Mouse (Mus musculus) ES-Bruce4 (cell line): ENCODE results near the gene Glt1d1. TPM values are rescaled to one million over a fixed set of nuclear protein-coding genes. Genes with fewer than 3 reads are reported as not detected.
A peak's percentile ranks its signal among the peaks of the same experiment; 100 is the strongest.

Source experiments
- H3K27ac ChIP-seq: 2 replicates; pipeline ENCODE4 v1.5.1; 2012; ENCODE audit warnings: low read length, inconsistent platforms; ENCODE audit not compliant: insufficient read depth
- H3K27me3 ChIP-seq: 2 replicates; pipeline ENCODE4 v1.6.1; 2012; ENCODE audit warnings: mild to moderate bottlenecking, low read length, inconsistent platforms; ENCODE audit not compliant: control insufficient read depth, poor library complexity, insufficient read depth, severe bottlenecking
- H3K36me3 ChIP-seq: 2 replicates; pipeline ENCODE4 v1.6.1; 2012; ENCODE audit warnings: inconsistent platforms, mild to moderate bottlenecking, low read length, moderate library complexity; ENCODE audit not compliant: control insufficient read depth, poor library complexity, insufficient read depth, severe bottlenecking
- H3K4me1 ChIP-seq: one replicate; pipeline ENCODE4 v1.8.1; 2011; ENCODE audit warnings: low read length; ENCODE audit not compliant: control insufficient read depth, insufficient read depth
- H3K4me3 ChIP-seq: 2 replicates; pipeline ENCODE4 v1.5.1; 2011; ENCODE audit warnings: low read depth, mild to moderate bottlenecking, low read length
- H3K9ac ChIP-seq: 2 replicates; pipeline ENCODE4 v1.6.1; 2012; ENCODE audit warnings: low read depth, mild to moderate bottlenecking, inconsistent platforms; ENCODE audit not compliant: poor library complexity, severe bottlenecking
- H3K9me3 ChIP-seq: replicated peaks from 2 replicates; pipeline ENCODE4 v1.6.1; 2012; ENCODE audit warnings: mild to moderate bottlenecking, low read length, inconsistent platforms; ENCODE audit not compliant: control insufficient read depth, poor library complexity, insufficient read depth, severe bottlenecking
- CTCF ChIP-seq: IDR thresholded peaks from one replicate; pipeline ENCODE4 v1.8.1; 2011; ENCODE audit warnings: low read depth, low read length
- EP300 ChIP-seq: IDR thresholded peaks from 2 replicates; pipeline ENCODE4 v1.6.1; 2011; ENCODE audit warnings: low read depth, low read length; ENCODE audit not compliant: insufficient read depth
- POLR2A ChIP-seq: IDR thresholded peaks from one replicate; pipeline ENCODE4 v1.8.1; 2011; ENCODE audit warnings: low read length; ENCODE audit not compliant: insufficient read depth
- polyA plus RNA-seq: library from polyadenylated mRNA; stranded (reverse); fragments of >200 nt; gene quantifications from 2 replicates; pipeline ENCODE4 v1.2.4, GENCODE M21; 2011; ENCODE audit warnings: low read depth; ENCODE audit not compliant: missing spikeins, insufficient read depth, insufficient read length

Glt1d1 gene
- polyA plus RNA-seq, 1 experiment = 22.8 TPM

DNA sequence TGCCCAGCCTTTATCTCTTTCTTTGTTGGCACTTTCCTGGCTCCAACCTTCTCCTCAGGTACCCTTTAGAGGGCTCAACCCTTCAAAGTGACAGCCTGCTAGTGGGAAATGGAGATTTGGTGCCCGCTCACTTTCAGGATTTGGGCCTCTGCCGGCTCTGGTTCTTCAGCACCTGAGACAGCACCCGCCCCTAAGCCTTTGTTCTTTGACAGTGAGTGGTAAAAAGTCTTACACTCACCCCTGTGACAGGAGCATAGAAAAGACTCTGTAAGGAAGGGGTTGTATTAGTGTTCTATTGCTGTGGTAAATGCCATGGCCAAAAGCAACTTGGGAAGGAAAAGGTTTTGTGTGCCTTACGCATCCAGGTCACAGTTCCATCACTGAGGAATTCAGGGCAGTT, 63.8 kb downstream of the Glt1d1 start:
- no peak overlapping the region for H3K9ac ChIP-seq
- H3K4me1 ChIP-seq = peaks cover 7% of the 10 kb centered on the region
- H3K27ac ChIP-seq = no peak overlapping the region
- no peaks in the 10 kb centered on the region for H3K9me3 ChIP-seq
- no peaks in the 10 kb centered on the region for H3K27me3 ChIP-seq
- no peaks in the 10 kb centered on the region for H3K36me3 ChIP-seq
- no peak overlapping the region for H3K4me3 ChIP-seq
- no peak for TF ChIP-seq POLR2A
- TF ChIP-seq CTCF = no peak
- no peak for TF ChIP-seq EP300

DNA sequence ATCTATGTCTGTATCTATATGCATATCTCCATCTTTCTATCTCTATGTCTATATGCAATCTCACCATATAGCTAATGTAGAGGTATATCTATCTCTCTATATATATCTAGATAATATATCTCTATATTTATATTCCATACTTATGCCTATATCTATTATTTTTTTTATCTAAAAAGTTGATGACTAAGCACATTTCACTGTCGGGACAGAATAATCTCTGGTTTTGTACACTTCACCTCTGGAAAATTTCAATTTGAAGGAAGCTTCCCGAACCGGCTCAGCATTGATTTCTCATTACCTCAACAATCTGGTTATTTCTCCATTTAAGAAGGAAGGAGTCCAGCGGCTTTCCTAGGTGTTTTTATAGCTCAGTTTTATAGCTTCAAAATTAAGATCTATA, 64.5 kb downstream of the Glt1d1 start:
- peaks cover 9% of the 10 kb centered on the region for H3K4me1 ChIP-seq
- H3K9ac ChIP-seq = no peak overlapping the region
- no peak overlapping the region for H3K4me3 ChIP-seq
- H3K27me3 ChIP-seq = no peaks in the 10 kb centered on the region
- no peak for TF ChIP-seq EP300
- TF ChIP-seq POLR2A = no peak
- TF ChIP-seq CTCF = no peak
- no peak overlapping the region for H3K27ac ChIP-seq
- no peaks in the 10 kb centered on the region for H3K9me3 ChIP-seq
- no peaks in the 10 kb centered on the region for H3K36me3 ChIP-seq

- no peak overlapping the region for H3K27ac ChIP-seq
- H3K36me3 ChIP-seq = no peaks in the 10 kb centered on the region
- peaks cover 11% of the 10 kb centered on the region for H3K4me1 ChIP-seq
- no peak overlapping the region for H3K9ac ChIP-seq
- H3K9me3 ChIP-seq = no peaks in the 10 kb centered on the region
- H3K4me3 ChIP-seq = no peak overlapping the region
- TF ChIP-seq CTCF = peak; percentile 11
- TF ChIP-seq POLR2A = no peak
- H3K27me3 ChIP-seq = no peaks in the 10 kb centered on the region
Observed at GRCm38 (mm10) chr5:127698525-127698924, 66.5 kb downstream of the Glt1d1 start.

- Histone ChIP-seq H3K9me3 (no peaks in the 10 kb centered on the region), H3K27me3 (no peaks in the 10 kb centered on the region), H3K4me1 (peaks cover 11% of the 10 kb centered on the region), H3K36me3 (no peaks in the 10 kb centered on the region), H3K9ac (no peak overlapping the region), H3K27ac (no peak overlapping the region), H3K4me3 (no peak overlapping the region)
- TF ChIP-seq CTCF (no peak), POLR2A (no peak), EP300 (no peak)
Observed at GRCm38 (mm10) chr5:127699679-127700078, 67.6 kb downstream of the Glt1d1 start.

DNA sequence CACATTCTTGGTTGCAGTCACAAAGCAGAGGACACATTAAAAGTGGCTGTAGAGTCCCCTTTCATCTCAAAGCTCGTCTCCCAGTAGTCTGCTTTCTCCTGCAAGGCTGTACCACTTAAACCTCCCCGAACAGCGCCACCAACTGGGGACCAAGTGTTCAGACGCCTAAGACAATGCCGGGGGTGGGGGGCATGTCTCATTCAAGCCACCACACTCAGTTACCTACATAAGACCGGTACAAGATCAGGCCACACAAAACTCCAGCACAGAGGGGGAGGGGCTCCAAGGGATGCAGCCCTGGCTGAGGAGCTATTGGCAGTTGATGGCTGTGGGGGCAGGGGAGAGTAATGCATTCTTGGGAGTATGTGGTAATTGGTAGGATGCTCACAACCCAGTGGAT, 68.1 kb downstream of the Glt1d1 start:
- no peak overlapping the region for H3K9ac ChIP-seq
- no peaks in the 10 kb centered on the region for H3K9me3 ChIP-seq
- peaks cover 13% of the 10 kb centered on the region for H3K4me1 ChIP-seq
- no peak overlapping the region for H3K27ac ChIP-seq
- H3K27me3 ChIP-seq = no peaks in the 10 kb centered on the region
- H3K4me3 ChIP-seq = no peak overlapping the region
- TF ChIP-seq CTCF (peak; percentile 61), POLR2A (no peak), EP300 (0 out of 2 replicates have a peak, but pooled peaks have one; percentile 43)
- H3K36me3 ChIP-seq = no peaks in the 10 kb centered on the region

- peak overlapping the region; percentile 81 for H3K27ac ChIP-seq
- H3K4me1 ChIP-seq = peaks cover 13% of the 10 kb centered on the region
- H3K27me3 ChIP-seq = no peaks in the 10 kb centered on the region
- TF ChIP-seq EP300 = peak; percentile 60; the same call in 1 of the 2 replicates
- TF ChIP-seq CTCF = no peak
- no peak for TF ChIP-seq POLR2A
- H3K4me3 ChIP-seq = no peak overlapping the region
- H3K9ac ChIP-seq = no peak overlapping the region
- no peaks in the 10 kb centered on the region for H3K36me3 ChIP-seq
- H3K9me3 ChIP-seq = no peaks in the 10 kb centered on the region
Observed at GRCm38 (mm10) chr5:127703609-127704180, 71.6 kb downstream of the Glt1d1 start.
